Mouse (Mus musculus): ENCODE results near the gene Ugt1a9. TPM values are rescaled to one million over a fixed set of nuclear protein-coding genes. Genes with fewer than 3 reads are reported as not detected.

The Ugt1a9 gene
- total and polyA plus RNA-seq, 3 experiments, result not detected

GRCm38 (mm10) chr1:88240579-88240978, 170.0 kb downstream of the Ugt1a9 start:
- no peaks in the 10 kb centered on the region for H3K27me3 ChIP-seq (ENCODE audit: control insufficient read depth, insufficient read depth, low read length)
- no peaks in the 10 kb centered on the region for H3K79me2 ChIP-seq (replicated peaks; ENCODE audit: control insufficient read depth, insufficient read depth, low read length)
- intact Hi-C loops (cut with DNase I), result no loop called here
- 56% methylated on average over 4 of the region's 4 CpGs for WGBS
- no peak overlapping the region for H3K4me3 ChIP-seq
- H3K36me3 ChIP-seq (ENCODE audit: control insufficient read depth, insufficient read depth, low read length), result no peaks in the 10 kb centered on the region
- no peak overlapping the region for H3K9ac ChIP-seq (ENCODE audit: low read depth, low read length)
- H3K4me1 ChIP-seq (ENCODE audit: control insufficient read depth, insufficient read depth, low read length), result no peaks in the 10 kb centered on the region
- H3K27ac ChIP-seq, result no peak overlapping the region
- TF ChIP-seq CTCF (IDR thresholded peaks at IDR 0.05) (no peak), EP300 (IDR thresholded peaks at IDR 0.05; ENCODE audit: insufficient read depth, low read depth, low read length) (no peak), POLR2A (IDR thresholded peaks at IDR 0.05; ENCODE audit: insufficient read depth, low read depth, low read length) (no peak)
- no peak for DNase-seq

GRCm38 (mm10) chr1:88243861-88244260, 173.3 kb downstream of the Ugt1a9 start:
- no peaks in the 10 kb centered on the region for H3K4me1 ChIP-seq (ENCODE audit: control insufficient read depth, insufficient read depth, low read length)
- no peak for TF ChIP-seq CTCF (IDR thresholded peaks at IDR 0.05)
- TF ChIP-seq EP300 (IDR thresholded peaks at IDR 0.05; ENCODE audit: insufficient read depth, low read depth, low read length), result no peak
- no peak for TF ChIP-seq POLR2A (IDR thresholded peaks at IDR 0.05; ENCODE audit: insufficient read depth, low read depth, low read length)
- intact Hi-C loops (cut with DNase I), result no loop called here
- no peak overlapping the region for H3K4me3 ChIP-seq
- H3K27me3 ChIP-seq (ENCODE audit: control insufficient read depth, insufficient read depth, low read length), result no peaks in the 10 kb centered on the region
- 60% methylated on average over 5 of the region's 5 CpGs for WGBS
- no peak overlapping the region for H3K27ac ChIP-seq
- H3K79me2 ChIP-seq (replicated peaks; ENCODE audit: control insufficient read depth, insufficient read depth, low read length), result no peaks in the 10 kb centered on the region
- H3K9ac ChIP-seq (ENCODE audit: low read depth, low read length), result no peak overlapping the region
- no peak for DNase-seq
- no peaks in the 10 kb centered on the region for H3K36me3 ChIP-seq (ENCODE audit: control insufficient read depth, insufficient read depth, low read length)

DNA sequence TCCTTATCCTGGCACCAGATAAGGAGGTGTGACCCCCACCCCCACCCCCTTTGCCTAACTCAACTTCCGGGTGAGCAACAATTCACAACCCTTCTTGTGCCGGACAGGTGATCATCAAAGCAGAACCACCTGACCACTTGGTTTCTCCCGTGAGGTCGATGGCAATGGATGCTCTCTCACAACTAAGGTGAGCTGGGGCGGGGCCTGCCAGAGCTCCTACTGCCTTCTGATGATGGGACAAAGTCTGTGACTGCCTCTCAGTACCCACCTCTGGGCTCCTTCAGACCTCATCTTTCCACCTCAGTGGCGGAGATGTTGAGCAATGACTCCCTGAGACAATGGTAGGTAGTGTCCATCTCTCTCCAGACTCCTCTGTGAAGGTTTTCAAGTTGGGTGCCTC, 175.3 kb downstream of the Ugt1a9 start:
- H3K4me1 ChIP-seq (ENCODE audit: control insufficient read depth, insufficient read depth, low read length), result no peaks in the 10 kb centered on the region
- DNase-seq, result no peak
- no peaks in the 10 kb centered on the region for H3K36me3 ChIP-seq (ENCODE audit: control insufficient read depth, insufficient read depth, low read length)
- no peaks in the 10 kb centered on the region for H3K79me2 ChIP-seq (replicated peaks; ENCODE audit: control insufficient read depth, insufficient read depth, low read length)
- H3K27ac ChIP-seq, result no peak overlapping the region
- intact Hi-C loops (cut with DNase I), result no loop called here
- WGBS, result 71% methylated on average over 6 of the region's 6 CpGs
- H3K27me3 ChIP-seq (ENCODE audit: control insufficient read depth, insufficient read depth, low read length), result no peaks in the 10 kb centered on the region
- TF ChIP-seq EP300 (IDR thresholded peaks at IDR 0.05; ENCODE audit: insufficient read depth, low read depth, low read length) (no peak), POLR2A (IDR thresholded peaks at IDR 0.05; ENCODE audit: insufficient read depth, low read depth, low read length) (no peak), CTCF (IDR thresholded peaks at IDR 0.05) (no peak)
- H3K4me3 ChIP-seq, result no peak overlapping the region
- no peak overlapping the region for H3K9ac ChIP-seq (ENCODE audit: low read depth, low read length)

DNA sequence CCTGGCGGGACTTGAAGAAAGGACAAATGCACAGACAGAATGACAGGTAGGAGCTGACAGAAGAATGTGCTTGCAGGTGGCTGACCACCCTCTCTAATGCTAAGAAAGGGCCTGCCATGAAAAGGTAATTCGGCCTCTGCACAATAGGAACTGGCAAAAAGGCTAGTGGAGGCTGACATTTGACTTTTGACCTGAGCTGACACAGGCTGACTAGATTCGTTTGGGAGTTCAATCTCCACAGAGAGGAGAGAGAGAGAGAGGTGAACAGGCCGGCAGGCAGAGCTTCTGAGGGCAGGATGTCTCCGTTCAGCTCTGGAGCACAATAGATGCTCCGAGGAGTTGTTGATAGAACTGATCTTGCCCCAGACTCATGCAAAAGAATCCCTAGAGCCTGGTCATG, 175.8 kb downstream of the Ugt1a9 start:
- no peak for DNase-seq
- intact Hi-C loops (cut with DNase I), result no loop called here
- Histone ChIP-seq H3K9ac (ENCODE audit: low read depth, low read length) (no peak overlapping the region), H3K36me3 (ENCODE audit: control insufficient read depth, insufficient read depth, low read length) (no peaks in the 10 kb centered on the region), H3K4me3 (no peak overlapping the region), H3K27me3 (ENCODE audit: control insufficient read depth, insufficient read depth, low read length) (no peaks in the 10 kb centered on the region), H3K27ac (no peak overlapping the region), H3K4me1 (ENCODE audit: control insufficient read depth, insufficient read depth, low read length) (no peaks in the 10 kb centered on the region), H3K79me2 (replicated peaks; ENCODE audit: control insufficient read depth, insufficient read depth, low read length) (no peaks in the 10 kb centered on the region)
- 48% methylated on average over 6 of the region's 6 CpGs for WGBS
- no peak for TF ChIP-seq EP300 (IDR thresholded peaks at IDR 0.05; ENCODE audit: insufficient read depth, low read depth, low read length)
- no peak for TF ChIP-seq CTCF (IDR thresholded peaks at IDR 0.05)
- TF ChIP-seq POLR2A (IDR thresholded peaks at IDR 0.05; ENCODE audit: insufficient read depth, low read depth, low read length), result no peak

GRCm38 (mm10) chr1:88247660-88248059, 177.1 kb downstream of the Ugt1a9 start:
- no peak for TF ChIP-seq CTCF (IDR thresholded peaks at IDR 0.05)
- no peak overlapping the region for H3K27ac ChIP-seq
- H3K36me3 ChIP-seq (ENCODE audit: control insufficient read depth, insufficient read depth, low read length), result no peaks in the 10 kb centered on the region
- intact Hi-C loops (cut with DNase I), result no loop called here
- no peak overlapping the region for H3K4me3 ChIP-seq
- DNase-seq, result no peak
- no peaks in the 10 kb centered on the region for H3K4me1 ChIP-seq (ENCODE audit: control insufficient read depth, insufficient read depth, low read length)
- H3K79me2 ChIP-seq (replicated peaks; ENCODE audit: control insufficient read depth, insufficient read depth, low read length), result no peaks in the 10 kb centered on the region
- WGBS, result 39% methylated on average over 2 of the region's 2 CpGs
- no peak overlapping the region for H3K9ac ChIP-seq (ENCODE audit: low read depth, low read length)
- H3K27me3 ChIP-seq (ENCODE audit: control insufficient read depth, insufficient read depth, low read length), result no peaks in the 10 kb centered on the region

DNA sequence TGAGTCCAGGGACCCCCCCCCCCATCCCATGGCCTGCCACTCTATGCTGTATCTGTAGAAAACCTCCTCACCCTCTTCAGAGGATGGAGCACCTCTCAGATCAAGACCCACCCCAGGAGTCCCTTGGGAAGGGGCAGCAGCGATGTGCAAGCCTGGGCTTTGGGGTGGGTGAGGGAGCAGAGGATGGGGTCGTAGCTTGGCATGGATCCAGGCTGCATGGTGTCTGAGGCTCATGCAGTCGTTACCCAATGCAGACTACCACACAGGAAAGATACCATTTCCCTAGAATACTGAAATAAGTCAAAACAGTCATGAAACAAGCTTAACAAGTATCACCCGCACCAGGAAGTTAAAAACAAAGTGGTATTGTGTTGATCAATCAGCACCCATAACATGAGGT, 178.1 kb downstream of the Ugt1a9 start:
- no peaks in the 10 kb centered on the region for H3K27me3 ChIP-seq (ENCODE audit: control insufficient read depth, insufficient read depth, low read length)
- H3K36me3 ChIP-seq (ENCODE audit: control insufficient read depth, insufficient read depth, low read length), result no peaks in the 10 kb centered on the region
- no peak overlapping the region for H3K27ac ChIP-seq
- no peak for DNase-seq
- no peak overlapping the region for H3K4me3 ChIP-seq
- intact Hi-C loops (cut with DNase I), result no loop called here
- no peaks in the 10 kb centered on the region for H3K4me1 ChIP-seq (ENCODE audit: control insufficient read depth, insufficient read depth, low read length)
- TF ChIP-seq EP300 (IDR thresholded peaks at IDR 0.05; ENCODE audit: insufficient read depth, low read depth, low read length) (no peak), POLR2A (IDR thresholded peaks at IDR 0.05; ENCODE audit: insufficient read depth, low read depth, low read length) (no peak), CTCF (IDR thresholded peaks at IDR 0.05) (no peak)
- no peak overlapping the region for H3K9ac ChIP-seq (ENCODE audit: low read depth, low read length)
- 54% methylated on average over 4 of the region's 4 CpGs for WGBS
- no peaks in the 10 kb centered on the region for H3K79me2 ChIP-seq (replicated peaks; ENCODE audit: control insufficient read depth, insufficient read depth, low read length)
